Mouse (Mus musculus) right cerebral cortex, postnatal 36 days (tissue): ENCODE results near the gene Hs6st3.

Source experiments
- DNase-seq, 2 experiments: peaks; one replicate each; pipeline ENCODE4 v3.0.0; 2022; ENCODE audit warnings: low spot score in 2 of 2, mixed read lengths in 1 of 2

Hs6st3 gene

GRCm38 (mm10) chr14:119137906-119138785 lies at the start of gene Hs6st3:
Hs6st3 (plus strand) TSS chr14:119138341.
- no peak for DNase-seq

- DNase-seq: peak; percentile 72 to 74
Observed at GRCm38 (mm10) chr14:119098851-119099569, 39.1 kb upstream of the Hs6st3 start, which contains the start of gene Uggt2. Uggt2 (minus strand) TSS chr14:119099430.

GRCm38 (mm10) chr14:119099570-119099891 lies 38.6 kb upstream of the Hs6st3 start:
- DNase-seq: no peak

GRCm38 (mm10) chr14:119107591-119107990 lies 30.6 kb upstream of the Hs6st3 start:
- DNase-seq: no peak

GRCm38 (mm10) chr14:119108776-119109301 lies 29.3 kb upstream of the Hs6st3 start:
- DNase-seq: no peak

GRCm38 (mm10) chr14:119109776-119110218 lies 28.3 kb upstream of the Hs6st3 start:
- peak in 1 of 2 experiments; percentile 20 for DNase-seq

- no peak for DNase-seq
Observed at GRCm38 (mm10) chr14:119112558-119112957, 25.6 kb upstream of the Hs6st3 start.

- no peak for DNase-seq
Observed at GRCm38 (mm10) chr14:119123582-119123981, 14.6 kb upstream of the Hs6st3 start.

- no peak for DNase-seq
Observed at GRCm38 (mm10) chr14:119124061-119124460, 14.1 kb upstream of the Hs6st3 start.

- no peak for DNase-seq
Observed at GRCm38 (mm10) chr14:119125840-119126239, 12.3 kb upstream of the Hs6st3 start.

- no peak for DNase-seq
Observed at GRCm38 (mm10) chr14:119127330-119127729, 10.8 kb upstream of the Hs6st3 start.

- DNase-seq: peak; percentile 86 to 88
Observed at GRCm38 (mm10) chr14:119137512-119137905, 632 bp upstream of the Hs6st3 start.

- DNase-seq: no peak
Observed at GRCm38 (mm10) chr14:119138786-119139100, 602 bp downstream of the Hs6st3 start.

GRCm38 (mm10) chr14:119139381-119139950 lies 1.3 kb downstream of the Hs6st3 start:
- no peak for DNase-seq

- no peak for DNase-seq
Observed at GRCm38 (mm10) chr14:119153088-119153487, 14.9 kb downstream of the Hs6st3 start.

GRCm38 (mm10) chr14:119193905-119194304 lies 55.8 kb downstream of the Hs6st3 start:
- DNase-seq: no peak

GRCm38 (mm10) chr14:119203508-119203907 lies 65.4 kb downstream of the Hs6st3 start:
- DNase-seq: no peak

GRCm38 (mm10) chr14:119215576-119216309 lies 77.6 kb downstream of the Hs6st3 start:
- peak in 1 of 2 experiments; percentile 43 for DNase-seq

- no peak for DNase-seq
Observed at GRCm38 (mm10) chr14:119227709-119228338, 89.7 kb downstream of the Hs6st3 start.

GRCm38 (mm10) chr14:119233598-119233997 lies 95.5 kb downstream of the Hs6st3 start:
- no peak for DNase-seq

GRCm38 (mm10) chr14:119247131-119247530 lies 109.0 kb downstream of the Hs6st3 start:
- DNase-seq: peak; percentile 10 to 21
